Mouse (Mus musculus): ENCODE measurements around the gene Ywhaq. TPM values are rescaled to one million over a fixed set of nuclear protein-coding genes. Genes with fewer than 3 reads are reported as not detected.

The Ywhaq gene
- polyA plus RNA-seq, 2 experiments: 74.0 to 202 TPM

GRCm38 (mm10) chr12:21429021-21429420, 11.6 kb upstream of the Ywhaq start:
- DNase-seq (ENCODE audit: low read depth in 3 of 3, low spot score in 3 of 3) (no peak), ATAC-seq (ENCODE audit: insufficient read depth) (no peak)
- TF ChIP-seq CTCF (IDR thresholded peaks at IDR 0.05; ENCODE audit: low read depth): no peak
- Histone ChIP-seq H3K4me3 (ENCODE audit: insufficient read depth in 1 of 2, low read depth in 2 of 2, low read length in 2 of 2) (no peak overlapping the region), H3K27ac (no peak overlapping the region), H3K9ac (replicated peaks) (no peak overlapping the region), H3K4me2 (ENCODE audit: low read depth) (no peak overlapping the region), H3K9me3 (ENCODE audit: control insufficient read depth, low read length) (no peaks in the 10 kb centered on the region), H3K36me3 (replicated peaks; ENCODE audit: control insufficient read depth, insufficient read depth, low read depth) (no peaks in the 10 kb centered on the region), H3K27me3 (ENCODE audit: control insufficient read depth, insufficient read depth, low read length) (no peaks in the 10 kb centered on the region), H3K4me1 (replicated peaks; ENCODE audit: control insufficient read depth in 2 of 2, insufficient read depth in 2 of 2, low read length in 1 of 2) (peaks cover 0 to 18% of the 10 kb centered on the region in 2 experiments; a peak in 2 of 4 replicates)
- 48% methylated on average over 1 of the region's 1 CpGs for WGBS (ENCODE audit: insufficient replicate concordance)

GRCm38 (mm10) chr12:21426065-21426940, 8.9 kb upstream of the Ywhaq start:
- 11% methylated on average over 16 of the region's 16 CpGs for WGBS (ENCODE audit: insufficient replicate concordance)
- H3K9ac ChIP-seq (replicated peaks): no peak overlapping the region
- no peak for TF ChIP-seq CTCF (IDR thresholded peaks at IDR 0.05; ENCODE audit: low read depth)
- no peak for TF ChIP-seq EP300 (IDR thresholded peaks at IDR 0.05; ENCODE audit: low read depth)
- no peaks in the 10 kb centered on the region for H3K9me3 ChIP-seq (ENCODE audit: control insufficient read depth, low read length)
- H3K27me3 ChIP-seq (ENCODE audit: control insufficient read depth, insufficient read depth, low read length): no peaks in the 10 kb centered on the region
- peaks cover 0 to 22% of the 10 kb centered on the region in 2 experiments; a peak in 2 of 4 replicates for H3K4me1 ChIP-seq (replicated peaks; ENCODE audit: control insufficient read depth in 2 of 2, insufficient read depth in 2 of 2, low read length in 1 of 2)
- H3K4me3 ChIP-seq (ENCODE audit: insufficient read depth in 1 of 2, low read depth in 2 of 2, low read length in 2 of 2): no peak overlapping the region
- no peaks in the 10 kb centered on the region for H3K36me3 ChIP-seq (replicated peaks; ENCODE audit: control insufficient read depth, insufficient read depth, low read depth)
- ATAC-seq (ENCODE audit: insufficient read depth) (peak; percentile 78), DNase-seq (ENCODE audit: low read depth in 3 of 3, low spot score in 3 of 3) (peak; percentile 33 to 42 (median 35))
- peak overlapping the region; percentile 23 for H3K4me2 ChIP-seq (ENCODE audit: low read depth)
- no peak overlapping the region for H3K27ac ChIP-seq

GRCm38 (mm10) chr12:21424683-21425082, 7.2 kb upstream of the Ywhaq start:
- no peak for DNase-seq (ENCODE audit: low read depth in 3 of 3, low spot score in 3 of 3)
- H3K4me1 ChIP-seq (replicated peaks; ENCODE audit: control insufficient read depth in 2 of 2, insufficient read depth in 2 of 2, low read length in 1 of 2): peaks cover 0 to 22% of the 10 kb centered on the region in 2 experiments; a peak in 2 of 4 replicates
- H3K27ac ChIP-seq: no peak overlapping the region
- no peak for TF ChIP-seq CTCF (IDR thresholded peaks at IDR 0.05; ENCODE audit: low read depth)
- TF ChIP-seq EP300 (IDR thresholded peaks at IDR 0.05; ENCODE audit: low read depth): no peak
- no peaks in the 10 kb centered on the region for H3K27me3 ChIP-seq (ENCODE audit: control insufficient read depth, insufficient read depth, low read length)
- no peak overlapping the region for H3K4me3 ChIP-seq (ENCODE audit: insufficient read depth in 1 of 2, low read depth in 2 of 2, low read length in 2 of 2)
- H3K9ac ChIP-seq (replicated peaks): no peak overlapping the region
- H3K4me2 ChIP-seq (ENCODE audit: low read depth): no peak overlapping the region
- no peak for ATAC-seq (ENCODE audit: insufficient read depth)
- H3K36me3 ChIP-seq (replicated peaks; ENCODE audit: control insufficient read depth, insufficient read depth, low read depth): no peaks in the 10 kb centered on the region
- 54% methylated on average over 7 of the region's 7 CpGs for WGBS (ENCODE audit: insufficient replicate concordance)
- H3K9me3 ChIP-seq (ENCODE audit: control insufficient read depth, low read length): no peaks in the 10 kb centered on the region

- H3K4me2 ChIP-seq (ENCODE audit: low read depth): peak overlapping the region; percentile 89
- DNase-seq (ENCODE audit: low read depth in 3 of 3, low spot score in 3 of 3): no peak
- H3K9ac ChIP-seq (replicated peaks): peak overlapping the region; percentile 54; the same call in 1 of the 2 replicates
- H3K9me3 ChIP-seq (ENCODE audit: control insufficient read depth, low read length): no peaks in the 10 kb centered on the region
- no peaks in the 10 kb centered on the region for H3K27me3 ChIP-seq (ENCODE audit: control insufficient read depth, insufficient read depth, low read length)
- peaks cover 14% of the 10 kb centered on the region for H3K36me3 ChIP-seq (replicated peaks; ENCODE audit: control insufficient read depth, insufficient read depth, low read depth)
- 63% methylated on average over 11 of the region's 11 CpGs for WGBS (ENCODE audit: insufficient replicate concordance)
- H3K4me1 ChIP-seq (replicated peaks; ENCODE audit: control insufficient read depth in 2 of 2, insufficient read depth in 2 of 2, low read length in 1 of 2): peaks cover 18 to 23% of the 10 kb centered on the region in 2 experiments
- H3K27ac ChIP-seq: no peak overlapping the region
- TF ChIP-seq EP300 (IDR thresholded peaks at IDR 0.05; ENCODE audit: low read depth): no peak
- TF ChIP-seq CTCF (IDR thresholded peaks at IDR 0.05; ENCODE audit: low read depth): no peak
- H3K4me3 ChIP-seq (ENCODE audit: insufficient read depth in 1 of 2, low read depth in 2 of 2, low read length in 2 of 2): peak overlapping the region in 1 of 2 experiments; percentile 78; a peak in 2 of 4 replicates
- ATAC-seq (ENCODE audit: insufficient read depth): no peak
Observed at GRCm38 (mm10) chr12:21418621-21419131, 1.2 kb upstream of the Ywhaq start.

- H3K4me2 ChIP-seq (ENCODE audit: low read depth): peak overlapping the region; percentile 89
- H3K36me3 ChIP-seq (replicated peaks; ENCODE audit: control insufficient read depth, insufficient read depth, low read depth): peaks cover 17% of the 10 kb centered on the region
- peaks cover 18 to 23% of the 10 kb centered on the region in 2 experiments for H3K4me1 ChIP-seq (replicated peaks; ENCODE audit: control insufficient read depth in 2 of 2, insufficient read depth in 2 of 2, low read length in 1 of 2)
- H3K27ac ChIP-seq: peak overlapping the region; percentile 18
- no peaks in the 10 kb centered on the region for H3K9me3 ChIP-seq (ENCODE audit: control insufficient read depth, low read length)
- peak overlapping the region; percentile 54 for H3K9ac ChIP-seq (replicated peaks)
- TF ChIP-seq EP300 (IDR thresholded peaks at IDR 0.05; ENCODE audit: low read depth): no peak
- TF ChIP-seq CTCF (IDR thresholded peaks at IDR 0.05; ENCODE audit: low read depth): no peak
- peak overlapping the region; percentile 68 to 78 for H3K4me3 ChIP-seq (ENCODE audit: insufficient read depth in 1 of 2, low read depth in 2 of 2, low read length in 2 of 2)
- 11% methylated on average over 10 of the region's 10 CpGs for WGBS (ENCODE audit: insufficient replicate concordance)
- ATAC-seq (ENCODE audit: insufficient read depth) (no peak), DNase-seq (ENCODE audit: low read depth in 3 of 3, low spot score in 3 of 3) (no peak)
- no peaks in the 10 kb centered on the region for H3K27me3 ChIP-seq (ENCODE audit: control insufficient read depth, insufficient read depth, low read length)
Observed at GRCm38 (mm10) chr12:21418083-21418482, 646 bp upstream of the Ywhaq start.

All from liver, embryonic 14.5 days (tissue).